Mouse (Mus musculus) cerebellum, adult 2 months (tissue): ENCODE results near the gene Mfap4.

Experiments
- CTCF ChIP-seq: fragments of 200-500 bp; IDR thresholded peaks from 2 replicates; pipeline ENCODE4 v1.5.1; 2011; ENCODE audit warnings: low read depth, mild to moderate bottlenecking, control low read depth, low read length, moderate library complexity, borderline replicate concordance; ENCODE audit not compliant: insufficient read depth
- POLR2A ChIP-seq: fragments of 200-500 bp; IDR thresholded peaks from 2 replicates; pipeline ENCODE4 v1.6.1; 2011; ENCODE audit warnings: low read length, control low read depth, borderline replicate concordance; ENCODE audit not compliant: insufficient read depth

GRCm38 (mm10) chr11:61536952-61537351, 51.7 kb downstream of the Mfap4 start:
- TF ChIP-seq CTCF, result no peak
- no peak for TF ChIP-seq POLR2A
